Mouse (Mus musculus) testis, adult 2 months (tissue): Measurements from ENCODE around the gene Suz12. TPM values are rescaled to one million over a fixed set of nuclear protein-coding genes. Genes with fewer than 3 reads are reported as not detected.
A peak's percentile ranks its signal among the peaks of the same experiment; 100 is the strongest.

Experiments used
- H3K27ac ChIP-seq: fragments of 200-500 bp; 2 replicates; pipeline ENCODE4 v1.5.1; 2012; ENCODE audit warnings: low read depth, low read length; ENCODE audit not compliant: control insufficient read depth, insufficient read depth
- H3K27me3 ChIP-seq: fragments of 200-500 bp; 2 replicates; pipeline ENCODE4 v1.6.1; 2012; ENCODE audit warnings: mild to moderate bottlenecking, low read length, moderate library complexity; ENCODE audit not compliant: control insufficient read depth, insufficient read depth
- H3K36me3 ChIP-seq: fragments of 200-500 bp; 2 replicates; pipeline ENCODE4 v1.6.1; 2012; ENCODE audit warnings: mild to moderate bottlenecking, low read length; ENCODE audit not compliant: control insufficient read depth, insufficient read depth
- H3K4me1 ChIP-seq: fragments of 200-500 bp; 2 replicates; pipeline ENCODE4 v1.6.1; 2012; ENCODE audit warnings: low read length; ENCODE audit not compliant: control insufficient read depth, insufficient read depth
- H3K4me3 ChIP-seq: fragments of 200-500 bp; 2 replicates; pipeline ENCODE4 v1.5.1; 2012; ENCODE audit warnings: low read depth, mild to moderate bottlenecking, low read length, moderate library complexity, mixed read lengths; ENCODE audit not compliant: control insufficient read depth
- CTCF ChIP-seq: fragments of 200-500 bp; IDR thresholded peaks from 2 replicates; pipeline ENCODE4 v1.5.1; 2012; ENCODE audit warnings: low read depth, mild to moderate bottlenecking, inconsistent platforms, low read length, moderate library complexity; ENCODE audit not compliant: control insufficient read depth, insufficient read depth, insufficient replicate concordance
- POLR2A ChIP-seq: fragments of 200-500 bp; IDR thresholded peaks from 2 replicates; pipeline ENCODE4 v1.6.1; 2012; ENCODE audit warnings: low read depth, mild to moderate bottlenecking, inconsistent platforms, low read length, moderate library complexity; ENCODE audit not compliant: control insufficient read depth
- polyA plus RNA-seq: library from polyadenylated mRNA; depleted of rRNA; stranded (reverse); fragments of >200 nt; gene quantifications from 2 replicates; pipeline ENCODE4 v1.2.3, GENCODE M21; 2012; rRNA removed

The Suz12 gene
- polyA plus RNA-seq, 1 experiment = 6.4 TPM

- no peaks in the 10 kb centered on the region for H3K36me3 ChIP-seq
- no peak overlapping the region for H3K4me3 ChIP-seq
- no peak overlapping the region for H3K27ac ChIP-seq
- TF ChIP-seq POLR2A = no peak
- TF ChIP-seq CTCF = no peak
- no peaks in the 10 kb centered on the region for H3K27me3 ChIP-seq
- peaks cover 4% of the 10 kb centered on the region; the same call in 1 of the 2 replicates for H3K4me1 ChIP-seq
These were observed 85.9 kb downstream of the Suz12 start for GRCm38 (mm10) chr11:80078831-80079230.

GRCm38 (mm10) chr11:80079751-80080150 lies 86.8 kb downstream of the Suz12 start:
- Histone ChIP-seq H3K27ac (no peak overlapping the region), H3K27me3 (no peaks in the 10 kb centered on the region), H3K36me3 (no peaks in the 10 kb centered on the region), H3K4me3 (no peak overlapping the region), H3K4me1 (peaks cover 4% of the 10 kb centered on the region; the same call in 1 of the 2 replicates)
- no peak for TF ChIP-seq CTCF
- no peak for TF ChIP-seq POLR2A

- no peaks in the 10 kb centered on the region for H3K27me3 ChIP-seq
- TF ChIP-seq POLR2A = no peak
- no peak for TF ChIP-seq CTCF
- peak overlapping the region; percentile 91 for H3K4me3 ChIP-seq
- peaks cover 4% of the 10 kb centered on the region; the same call in 1 of the 2 replicates for H3K4me1 ChIP-seq
- no peaks in the 10 kb centered on the region for H3K36me3 ChIP-seq
- H3K27ac ChIP-seq = peak overlapping the region; percentile 62
These were observed 87.5 kb downstream of the Suz12 start for GRCm38 (mm10) chr11:80080381-80080825.

- H3K4me1 ChIP-seq = peaks cover 4% of the 10 kb centered on the region; the same call in 1 of the 2 replicates
- H3K36me3 ChIP-seq = no peaks in the 10 kb centered on the region
- peak within 1 kb of the TSS; percentile 91 for H3K4me3 ChIP-seq
- TF ChIP-seq POLR2A (peak; percentile 94), CTCF (no peak)
- no peaks in the 10 kb centered on the region for H3K27me3 ChIP-seq
- peak within 1 kb of the TSS; percentile 71 for H3K27ac ChIP-seq
These were observed 88.2 kb downstream of the Suz12 start, which contains the start of gene Crlf3 for GRCm38 (mm10) chr11:80080826-80081728. TSS of gene Crlf3 (minus strand) at chr11:80080991.

- no peaks in the 10 kb centered on the region for H3K36me3 ChIP-seq
- no peak overlapping the region for H3K27ac ChIP-seq
- H3K27me3 ChIP-seq = no peaks in the 10 kb centered on the region
- TF ChIP-seq CTCF (no peak), POLR2A (no peak)
- H3K4me1 ChIP-seq = peaks cover 4% of the 10 kb centered on the region; the same call in 1 of the 2 replicates
- H3K4me3 ChIP-seq = no peak overlapping the region
These were observed 88.9 kb downstream of the Suz12 start for GRCm38 (mm10) chr11:80081786-80082319.

Other genes starting within 250 kb of the Suz12 start
- 2.2 and 2.7 TPM in 2 replicates for gene Utp6, start 30.7 kb upstream of the Suz12 start, polyA plus RNA-seq
- gene Crlf3, start 87.9 kb downstream of the Suz12 start, polyA plus RNA-seq = 5.0 and 6.3 TPM in 2 replicates
- gene Atad5, start 96.3 kb downstream of the Suz12 start, polyA plus RNA-seq = 0.83 and 1.2 TPM in 2 replicates
- gene Tefm, start 149.1 kb downstream of the Suz12 start, polyA plus RNA-seq = 3.7 and 4.2 TPM in 2 replicates
- gene Adap2, start 161.0 kb downstream of the Suz12 start, polyA plus RNA-seq = 0.86 and 0.96 TPM in 2 replicates
- 3.8 and 3.9 TPM in 2 replicates for gene Rnf135, start 190.7 kb downstream of the Suz12 start, polyA plus RNA-seq
- 30.3 and 35.5 TPM in 2 replicates for gene Rhot1, start 215.9 kb downstream of the Suz12 start, polyA plus RNA-seq